Mouse (Mus musculus): ENCODE measurements around the gene Herpud1. TPM values are rescaled to one million over a fixed set of nuclear protein-coding genes. Genes with fewer than 3 reads are reported as not detected.

Herpud1 gene
- polyA plus RNA-seq (2012; rRNA removed) = 43.7 and 47.0 TPM in 2 replicates

DNA sequence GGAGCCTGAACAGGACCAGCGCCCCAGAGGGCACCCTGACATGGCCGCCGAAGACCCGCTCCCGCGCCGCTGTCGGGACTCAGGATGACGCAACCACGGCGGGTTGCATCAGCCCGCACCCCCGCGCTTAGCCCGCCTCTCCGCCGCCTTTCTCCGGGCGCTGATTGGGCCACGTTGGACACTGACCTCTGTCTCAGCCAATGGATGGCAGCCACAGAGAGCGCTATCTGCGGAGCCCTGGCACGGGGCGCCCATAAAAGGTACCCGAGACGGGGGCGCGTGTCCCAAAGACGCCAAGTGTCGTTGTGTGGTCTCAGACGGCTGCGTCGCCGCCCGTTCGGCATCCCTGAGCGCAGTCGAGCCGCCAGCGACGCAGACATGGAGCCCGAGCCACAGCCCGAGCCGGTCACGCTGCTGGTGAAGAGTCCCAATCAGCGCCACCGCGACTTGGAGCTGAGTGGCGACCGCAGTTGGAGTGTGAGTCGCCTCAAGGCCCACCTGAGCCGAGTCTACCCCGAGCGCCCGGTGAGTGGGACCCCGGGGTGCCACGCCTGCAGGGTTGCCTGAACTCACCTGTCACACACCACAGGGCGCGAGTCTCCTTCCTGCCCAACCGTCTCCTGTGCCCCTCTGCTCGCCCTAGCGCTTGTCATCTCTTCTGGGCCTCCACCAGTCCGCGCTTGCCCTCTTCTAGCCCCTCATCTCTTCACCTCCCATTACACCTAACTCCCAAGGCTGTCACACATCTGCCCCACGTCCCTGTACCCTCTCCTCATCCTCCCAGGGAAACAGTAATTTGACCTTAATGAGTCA lies at the start of gene Herpud1:
Herpud1 (plus strand) TSS at position 225 of the 813 bp plus-strand sequence.

DNA sequence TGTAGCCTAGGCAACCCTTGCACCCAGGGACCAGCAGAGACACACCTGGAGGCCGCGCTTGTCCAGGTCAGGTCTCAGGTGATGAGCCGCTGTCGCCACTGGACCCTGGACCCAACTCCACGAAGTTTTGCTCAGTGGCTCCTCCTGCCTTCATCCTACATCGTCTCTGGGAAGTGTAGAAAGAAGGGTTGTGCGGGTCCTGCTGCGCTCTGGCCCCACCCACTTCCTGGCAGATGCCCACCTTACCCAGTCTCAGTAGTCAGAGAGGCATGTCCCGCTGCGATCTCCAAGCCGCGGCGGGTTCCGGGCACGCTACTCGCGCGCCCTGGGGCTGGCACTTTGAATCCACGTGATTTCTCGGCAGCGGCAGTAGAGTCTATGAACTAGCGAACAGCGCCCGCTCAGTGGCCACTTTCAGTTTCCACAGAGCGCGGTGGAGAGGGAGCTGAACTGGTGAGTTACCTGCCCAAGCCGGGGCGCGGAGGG lies 47.8 kb downstream of the Herpud1 start, which contains the start of gene Nlrc5:
Nlrc5 (plus strand) TSS at position 376 of the 486 bp plus-strand sequence.

Other genes starting within 250 kb of the Herpud1 start
- gene Mt4, start 249.2 kb upstream of the Herpud1 start, polyA plus RNA-seq (2012; rRNA removed) = 1.2 and 2.2 TPM in 2 replicates
- 0.18 and 0.37 TPM in 2 replicates for gene Mt3, start 233.8 kb upstream of the Herpud1 start, polyA plus RNA-seq (2012; rRNA removed)
- gene Mt2, start 213.8 kb upstream of the Herpud1 start, polyA plus RNA-seq (2012; rRNA removed) = 1,467 and 1,952 TPM in 2 replicates
- gene Mt1, start 207.4 kb upstream of the Herpud1 start, polyA plus RNA-seq (2012; rRNA removed) = 2,043 and 2,631 TPM in 2 replicates
- 27.6 and 31.3 TPM in 2 replicates for gene Nup93, start 171.9 kb upstream of the Herpud1 start, polyA plus RNA-seq (2012; rRNA removed)
- gene Slc12a3, start 57.2 kb upstream of the Herpud1 start, polyA plus RNA-seq (2012; rRNA removed) = 0.01 TPM in 2 replicates
- gene Nlrc5, start 47.9 kb downstream of the Herpud1 start, polyA plus RNA-seq (2012; rRNA removed) = 0.23 and 0.37 TPM in 2 replicates
- gene Cpne2, start 146.6 kb downstream of the Herpud1 start, polyA plus RNA-seq (2012; rRNA removed) = 2.0 and 2.4 TPM in 2 replicates
- 6.2 and 7.0 TPM in 2 replicates for gene Rspry1, start 215.5 kb downstream of the Herpud1 start, polyA plus RNA-seq (2012; rRNA removed)
- gene Fam192a, start 215.6 kb downstream of the Herpud1 start, polyA plus RNA-seq (2012; rRNA removed) = 17.7 and 21.2 TPM in 2 replicates

Data from liver, embryonic 14 days (tissue).